In the genomic region with DNA sequence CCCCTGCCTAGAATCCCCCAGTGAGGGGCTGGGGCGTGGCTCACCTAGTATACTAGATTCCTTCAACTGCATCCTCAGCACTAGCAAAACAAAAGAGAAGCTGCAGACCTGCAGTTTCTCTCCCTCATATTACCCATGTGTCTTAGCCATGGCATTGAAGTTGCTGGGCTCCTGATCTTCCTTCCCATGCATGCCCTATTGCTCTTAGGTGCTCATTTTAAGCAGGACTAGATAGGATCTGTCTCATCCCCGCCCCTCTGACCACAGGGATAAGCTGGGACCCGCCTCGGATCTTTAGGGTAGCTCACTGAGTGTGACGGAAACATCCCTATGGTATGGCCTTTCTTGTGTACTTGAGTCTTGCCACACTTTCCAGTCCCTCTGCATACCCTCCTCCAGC, we compare ENCODE assay signal across 16 mouse cellular contexts.
"Had no signal": no experiment of that assay in that cellular context is flagged by ENCODE, and none has a peak within 500 bp of the region (broad histone marks: within the 10 kb centered on the region; RNA-seq: fewer than 3 reads in every experiment).

No protein-coding gene starts in this region.

- H3K9ac ChIP-seq: neural tube, embryonic 13.5 days; neural tube, embryonic 15.5 days; stomach, embryonic 15.5 days had no signal

- H3K9me3 ChIP-seq: neural tube, embryonic 13.5 days; neural tube, embryonic 15.5 days; stomach, embryonic 15.5 days had no signal

- H3K27me3 ChIP-seq: neural tube, embryonic 15.5 days; stomach, embryonic 15.5 days had no signal

- H3K36me3 ChIP-seq: neural tube, embryonic 15.5 days had no signal

- DNase-seq: retina, postnatal 1 day; right cerebral cortex, adult 18-20 months; right cerebral cortex, postnatal 14 days; right cerebral cortex, postnatal 25 days; right cerebral cortex, postnatal 4 days; spleen, adult 18-20 months; thymus, adult 18-20 months; thymus, adult 2 months; thymus, postnatal 14 days; thymus, postnatal 25 days; thymus, postnatal 36 days; thymus, postnatal 4 days had no signal

- H3K4me1 ChIP-seq: stomach, embryonic 15.5 days had no signal

- H3K4me3 ChIP-seq: neural tube, embryonic 13.5 days; neural tube, embryonic 15.5 days; stomach, embryonic 15.5 days had no signal

- H3K27ac ChIP-seq: neural tube, embryonic 13.5 days; neural tube, embryonic 15.5 days; stomach, embryonic 15.5 days; stomach, postnatal 0 days had no signal

- H3K4me2 ChIP-seq: neural tube, embryonic 13.5 days; neural tube, embryonic 15.5 days; stomach, embryonic 15.5 days had no signal
